Mouse (Mus musculus) brown adipose tissue, adult 24 weeks (tissue): Measurements from ENCODE around the gene Zfhx2. TPM values are rescaled to one million over a fixed set of nuclear protein-coding genes. Genes with fewer than 3 reads are reported as not detected.
"Not testable (repeated sequence)": the region's sequence is repeated elsewhere in the genome, so short reads cannot be mapped to it uniquely, and the experiment has no call there.

ENCODE experiments used
- H3K27ac ChIP-seq: fragments of 200-500 bp; replicated peaks from 2 replicates; pipeline ENCODE4 v1.5.1; 2012; ENCODE audit warnings: low read depth, mild to moderate bottlenecking, low read length
- H3K4me1 ChIP-seq: fragments of 200-500 bp; 2 replicates; pipeline ENCODE4 v1.6.1; 2012; ENCODE audit warnings: low read length, mixed read lengths; ENCODE audit not compliant: control insufficient read depth, insufficient read depth, insufficient read length
- H3K4me3 ChIP-seq: fragments of 200-500 bp; 2 replicates; pipeline ENCODE4 v1.5.1; 2012; ENCODE audit warnings: low read depth, mild to moderate bottlenecking, low read length, moderate library complexity; ENCODE audit not compliant: insufficient read depth
- polyA plus RNA-seq: library from polyadenylated mRNA; stranded (reverse); fragments of >200 nt; gene quantifications from 2 replicates; pipeline ENCODE4 v1.2.4, GENCODE M21; 2012; ENCODE audit not compliant: missing spikeins, insufficient read depth, insufficient read length

Zfhx2 gene
- polyA plus RNA-seq, 1 experiment, result 2.5 TPM

DNA sequence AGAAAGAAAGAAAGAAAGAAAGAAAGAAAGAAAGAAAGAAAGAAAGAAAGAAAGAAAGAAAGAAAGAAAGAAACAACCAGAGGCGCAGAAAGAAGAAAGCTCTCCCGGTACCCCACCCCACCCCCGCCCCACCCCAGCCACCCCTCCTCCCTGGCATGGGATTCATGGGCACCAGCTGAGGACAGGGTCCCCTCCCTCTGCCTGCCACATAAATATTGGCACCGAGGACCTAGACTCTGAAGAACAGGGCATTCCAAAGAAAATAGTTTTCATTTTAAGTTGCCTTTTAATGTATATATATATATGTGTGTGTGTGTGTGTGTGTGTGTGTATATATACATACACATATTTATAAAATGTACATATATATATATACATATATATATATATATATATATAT lies 39.1 kb downstream of the Zfhx2 start:
- H3K4me3 ChIP-seq, result no peak overlapping the region

DNA sequence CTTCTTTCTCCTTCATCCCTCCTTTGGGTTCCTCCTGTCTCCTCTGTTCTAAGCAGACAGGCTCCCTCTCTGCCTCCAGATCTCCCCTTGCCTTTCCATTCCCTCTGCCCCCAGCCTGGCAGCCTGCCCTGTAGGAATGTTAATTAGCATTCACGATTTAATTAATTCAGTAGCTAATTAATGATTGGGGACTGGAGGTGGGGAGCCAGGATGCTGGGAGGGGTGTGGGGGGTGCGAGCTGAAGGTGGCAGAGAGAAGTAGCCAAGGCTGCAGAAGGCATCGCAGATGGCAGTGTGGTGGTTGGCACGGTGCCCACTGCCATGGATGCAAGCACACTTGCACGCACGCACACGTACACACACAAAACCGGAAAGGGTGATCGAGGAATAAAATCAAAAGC lies 39.6 kb downstream of the Zfhx2 start:
- H3K27ac ChIP-seq, result no peak overlapping the region
- no peaks in the 10 kb centered on the region for H3K4me1 ChIP-seq
- no peak overlapping the region for H3K4me3 ChIP-seq

More for the DNA sequence above, 39.1 kb downstream of the Zfhx2 start:
- Histone ChIP-seq H3K27ac (no peak overlapping the region), H3K4me1 (no peaks in the 10 kb centered on the region)

DNA sequence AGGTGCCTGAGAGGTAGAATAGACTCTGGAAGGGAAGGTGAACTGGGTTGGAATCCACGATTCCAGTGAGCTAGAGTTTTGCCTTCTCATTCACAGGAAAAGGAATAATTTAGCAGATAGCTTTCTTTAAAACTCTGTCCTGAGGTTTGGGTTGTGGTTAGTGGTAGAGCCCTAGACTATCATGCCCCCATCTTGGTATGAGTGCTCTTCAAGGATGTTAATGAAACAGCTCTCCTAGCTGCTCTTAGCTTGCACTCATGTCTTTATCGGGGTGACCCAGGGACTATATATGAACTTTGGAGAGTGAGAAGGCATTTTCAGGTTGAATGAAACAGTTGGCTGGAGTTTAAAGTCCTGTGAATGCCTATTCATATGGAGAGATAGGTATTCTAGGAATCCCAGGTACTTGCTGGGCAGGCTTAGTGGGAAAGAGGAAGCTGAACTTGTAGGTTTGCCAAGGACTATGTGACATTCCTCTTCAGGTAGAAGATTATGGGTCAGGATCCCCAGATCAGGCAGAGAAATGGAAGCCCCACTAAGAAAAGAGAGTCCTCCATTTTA lies 44.1 kb downstream of the Zfhx2 start:
- Histone ChIP-seq H3K4me3 (no peak overlapping the region), H3K4me1 (no peaks in the 10 kb centered on the region), H3K27ac (no peak overlapping the region)

DNA sequence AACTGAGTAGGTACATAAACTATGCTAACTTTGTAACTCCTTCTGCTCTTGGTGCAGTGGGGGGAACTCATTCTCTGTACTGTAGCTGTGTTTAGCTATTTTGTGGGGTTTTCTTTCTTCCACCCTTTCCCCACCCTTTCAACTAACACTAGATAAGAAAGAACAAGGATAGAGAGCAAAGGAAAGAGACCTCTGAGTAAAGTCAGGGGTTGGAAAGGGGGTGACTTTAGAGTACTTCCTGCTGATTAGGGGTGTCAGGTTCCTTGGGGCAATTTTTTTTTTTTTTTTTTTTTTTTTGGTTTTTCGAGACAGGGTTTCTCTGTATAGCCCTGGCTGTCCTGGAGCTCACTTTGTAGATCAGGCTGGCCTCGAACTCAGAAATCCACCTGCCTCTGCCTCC lies 48.4 kb downstream of the Zfhx2 start:
- H3K4me3 ChIP-seq, H3K4me1 ChIP-seq, H3K27ac ChIP-seq: not testable (repeated sequence)

DNA sequence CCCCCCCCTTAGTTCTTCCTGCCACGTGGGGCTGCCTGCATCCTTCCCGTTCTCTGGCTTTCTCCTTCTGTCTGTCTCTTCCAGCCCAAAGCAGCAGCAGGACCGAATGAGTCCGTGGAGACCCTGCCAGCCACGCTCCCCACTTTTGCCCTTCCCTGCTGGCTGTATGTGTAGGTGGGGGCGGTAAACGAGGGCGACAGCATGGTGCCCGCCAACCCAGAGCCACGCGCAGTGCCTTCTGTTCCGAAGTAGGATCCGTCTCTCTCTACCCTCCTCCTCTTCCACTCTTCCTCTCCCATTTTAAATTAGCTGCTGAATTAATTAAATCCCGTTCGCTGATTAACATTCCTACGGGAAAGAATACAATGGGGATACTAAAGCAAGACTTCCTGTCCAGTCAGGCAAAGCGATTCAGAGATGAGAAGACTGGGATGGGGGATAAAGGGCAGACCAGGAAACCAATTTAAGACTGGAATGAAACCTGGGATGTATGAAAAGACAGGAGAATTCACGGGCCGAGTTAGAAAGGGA lies 59.4 kb downstream of the Zfhx2 start:
- H3K4me3 ChIP-seq, result no peak overlapping the region; the same call in 1 of the 2 replicates
- no peak overlapping the region for H3K27ac ChIP-seq
- no peaks in the 10 kb centered on the region for H3K4me1 ChIP-seq

DNA sequence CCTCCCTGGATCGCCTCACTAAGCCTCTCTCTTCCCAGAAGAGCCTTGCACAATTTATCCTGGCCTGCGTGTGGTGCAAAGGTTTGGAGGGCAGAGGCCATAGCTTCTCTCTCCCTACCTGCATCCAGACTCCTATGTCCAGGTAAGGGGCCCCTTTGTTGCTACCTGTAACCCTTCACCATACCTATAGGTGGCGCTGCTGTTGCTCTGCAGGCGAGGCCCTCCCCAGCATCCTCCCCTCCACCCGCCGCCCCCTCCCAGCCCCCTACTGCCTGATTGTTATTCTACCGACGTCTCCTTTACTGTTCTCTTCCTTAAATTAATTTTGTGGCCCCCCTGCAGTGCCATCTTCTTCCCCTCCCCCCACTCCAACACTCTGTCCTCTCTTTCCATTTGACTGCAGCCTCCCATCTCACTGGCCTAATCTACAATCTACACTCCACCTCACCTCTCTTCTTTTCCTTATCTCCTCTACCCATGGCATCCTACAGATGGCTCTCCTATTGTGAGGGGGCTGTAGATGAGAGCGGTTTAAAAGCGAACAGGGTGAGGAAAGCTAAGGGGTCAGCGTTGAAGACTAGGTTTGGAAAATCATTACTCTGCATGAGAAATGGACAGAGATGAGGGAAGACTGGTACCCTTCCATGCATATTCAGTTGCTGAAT lies 63.0 kb downstream of the Zfhx2 start:
- Histone ChIP-seq H3K27ac (no peak overlapping the region), H3K4me1 (no peaks in the 10 kb centered on the region), H3K4me3 (no peak overlapping the region)

DNA sequence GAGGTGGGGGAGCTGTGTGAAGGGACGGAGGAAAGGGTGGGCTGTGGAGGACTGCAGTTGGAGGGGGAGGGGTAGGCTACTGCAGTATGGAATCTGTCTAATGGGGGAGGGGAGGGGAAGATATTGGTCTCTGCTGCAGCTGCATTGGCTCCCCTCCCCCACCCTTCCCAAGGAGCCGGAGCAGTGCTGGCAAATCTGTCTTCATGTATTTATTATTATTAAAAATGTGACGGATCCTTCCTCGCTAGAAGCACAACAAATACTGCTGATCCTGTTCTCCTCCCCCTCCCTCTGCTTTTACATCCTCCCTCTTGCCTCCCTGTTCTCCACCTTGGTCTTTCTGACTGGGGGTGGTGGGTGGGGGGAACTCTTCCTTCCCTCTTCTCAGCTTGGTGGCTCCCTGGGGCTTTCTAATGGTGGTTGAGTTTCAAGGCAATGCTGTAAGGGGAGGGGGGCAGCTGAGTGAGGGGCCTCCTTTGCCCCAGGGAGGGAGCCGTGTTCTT lies 63.7 kb downstream of the Zfhx2 start:
- H3K27ac ChIP-seq, result no peak overlapping the region
- no peak overlapping the region for H3K4me3 ChIP-seq
- no peaks in the 10 kb centered on the region for H3K4me1 ChIP-seq

DNA sequence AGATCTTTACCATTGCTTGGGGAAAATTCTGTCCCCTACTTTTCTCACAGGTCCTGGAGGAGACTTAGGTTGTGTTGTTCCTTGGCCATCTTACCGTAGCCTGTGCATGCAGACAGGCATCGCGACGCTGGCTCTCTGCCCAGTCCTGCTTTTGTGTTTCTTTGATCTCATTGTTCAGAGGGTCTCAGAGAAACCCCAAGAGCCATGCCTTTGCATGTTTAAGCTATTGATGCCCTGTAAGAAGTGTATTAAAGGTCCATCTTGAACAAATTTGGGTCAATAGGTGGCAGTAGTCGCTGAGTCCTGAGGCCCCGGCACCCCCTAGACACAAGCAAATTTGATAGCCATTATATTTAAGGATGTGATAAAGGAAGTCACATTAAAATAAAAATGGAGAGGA lies 64.5 kb downstream of the Zfhx2 start:
- Histone ChIP-seq H3K27ac (no peak overlapping the region), H3K4me3 (no peak overlapping the region), H3K4me1 (no peaks in the 10 kb centered on the region)

DNA sequence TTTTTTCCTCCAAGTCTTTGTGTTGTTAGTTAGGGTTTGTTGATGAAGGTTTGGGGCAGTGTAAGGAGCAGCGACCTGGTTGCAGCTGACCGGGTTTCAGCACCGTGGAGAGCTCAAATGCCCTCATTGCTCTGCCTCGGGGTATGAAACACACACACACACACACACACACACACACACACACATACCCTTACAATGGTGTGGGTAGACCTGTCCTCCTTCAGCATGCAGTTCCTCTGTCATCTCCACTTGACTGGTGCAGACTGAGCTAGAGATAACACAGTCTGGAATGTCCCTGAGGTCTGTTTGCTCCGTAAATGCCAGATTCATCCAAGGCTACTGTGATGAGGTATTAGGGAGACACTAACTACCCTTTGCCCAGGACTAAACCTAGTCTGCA lies 64.9 kb downstream of the Zfhx2 start:
- H3K4me3 ChIP-seq, result no peak overlapping the region
- H3K27ac ChIP-seq, result no peak overlapping the region

DNA sequence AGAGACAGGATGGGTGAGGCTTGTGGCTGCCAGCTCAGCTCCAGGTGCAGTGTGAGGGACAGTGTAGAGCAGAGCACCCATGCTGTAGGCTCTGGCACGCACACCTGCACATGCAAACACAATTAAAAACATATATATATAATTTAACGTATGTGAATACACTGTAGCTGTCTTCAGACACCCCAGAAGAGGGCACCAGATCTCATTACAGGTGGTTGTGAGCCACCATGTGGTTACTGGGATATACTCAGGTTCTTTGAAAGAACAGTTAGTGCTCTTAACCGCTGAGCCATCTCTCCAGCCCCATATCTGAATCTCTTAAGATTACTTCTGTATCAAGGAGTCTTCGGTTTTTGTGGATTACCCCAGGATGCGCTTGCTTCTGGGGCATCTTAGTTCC lies 66.6 kb downstream of the Zfhx2 start:
- Histone ChIP-seq H3K4me3 (no peak overlapping the region), H3K27ac (no peak overlapping the region), H3K4me1 (no peaks in the 10 kb centered on the region)

More for the DNA sequence above, 64.9 kb downstream of the Zfhx2 start:
- no peaks in the 10 kb centered on the region for H3K4me1 ChIP-seq

DNA sequence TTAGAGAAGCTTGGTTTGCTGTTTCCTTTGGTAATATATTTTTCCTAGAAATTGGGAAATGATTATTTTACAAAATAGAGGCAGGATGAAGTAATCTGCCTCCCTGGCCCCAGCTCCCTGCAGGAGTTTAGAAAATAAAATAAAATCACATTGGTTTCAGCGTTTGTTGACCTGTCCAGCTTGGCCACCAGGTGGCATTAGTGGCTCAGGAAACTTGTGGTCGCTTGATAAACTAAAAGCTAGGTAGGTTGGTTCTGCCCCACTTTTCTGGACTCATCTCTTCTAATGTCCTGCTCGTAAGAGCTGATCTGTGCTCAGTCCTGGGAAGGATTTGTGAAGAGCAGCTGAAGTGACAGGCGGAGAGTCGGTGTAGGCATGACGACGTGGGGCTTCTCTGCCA lies 67.9 kb downstream of the Zfhx2 start:
- Histone ChIP-seq H3K4me1 (no peaks in the 10 kb centered on the region), H3K4me3 (no peak overlapping the region), H3K27ac (no peak overlapping the region)

DNA sequence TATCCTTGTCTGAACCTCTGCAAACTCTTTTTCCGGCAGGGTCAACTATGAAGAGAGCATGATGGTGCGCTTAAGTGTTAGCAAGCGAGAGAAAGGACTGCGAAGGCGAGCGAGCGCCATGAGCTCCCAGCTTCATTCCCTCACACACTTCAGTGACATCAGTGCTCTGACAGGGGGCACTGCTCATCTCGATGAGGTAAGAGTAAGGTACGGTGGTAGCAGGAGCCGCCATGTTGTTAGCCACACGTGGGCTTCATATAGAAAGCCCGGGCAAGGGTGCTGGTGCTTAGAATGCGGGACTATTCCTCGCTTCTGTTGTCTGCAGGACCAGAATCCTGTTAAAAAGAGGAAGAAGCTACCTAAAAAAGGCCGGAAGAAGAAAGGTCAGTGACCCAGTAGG lies 69.1 kb downstream of the Zfhx2 start:
- no peaks in the 10 kb centered on the region for H3K4me1 ChIP-seq
- H3K27ac ChIP-seq, result no peak overlapping the region
- no peak overlapping the region for H3K4me3 ChIP-seq

DNA sequence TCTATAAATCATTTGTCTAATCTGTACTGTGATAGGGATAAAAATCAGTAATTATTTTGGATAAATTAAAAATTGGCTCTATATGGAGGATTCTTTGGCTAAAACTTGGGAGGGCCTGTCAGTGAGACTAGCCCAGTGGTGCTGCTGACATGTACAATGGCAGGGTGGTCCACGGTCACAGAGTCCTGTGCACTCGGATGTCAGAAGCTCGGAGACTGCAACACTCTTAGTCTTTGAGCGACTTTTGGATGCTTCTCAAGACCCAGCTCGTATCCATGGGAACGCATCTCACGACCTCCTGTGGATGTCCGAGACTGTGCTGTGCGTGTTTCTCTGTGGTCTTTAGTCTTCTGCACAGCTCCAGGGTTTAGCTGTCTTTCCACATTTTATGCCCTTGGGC lies 71.7 kb downstream of the Zfhx2 start:
- Histone ChIP-seq H3K4me3 (no peak overlapping the region), H3K4me1 (no peaks in the 10 kb centered on the region), H3K27ac (no peak overlapping the region)

DNA sequence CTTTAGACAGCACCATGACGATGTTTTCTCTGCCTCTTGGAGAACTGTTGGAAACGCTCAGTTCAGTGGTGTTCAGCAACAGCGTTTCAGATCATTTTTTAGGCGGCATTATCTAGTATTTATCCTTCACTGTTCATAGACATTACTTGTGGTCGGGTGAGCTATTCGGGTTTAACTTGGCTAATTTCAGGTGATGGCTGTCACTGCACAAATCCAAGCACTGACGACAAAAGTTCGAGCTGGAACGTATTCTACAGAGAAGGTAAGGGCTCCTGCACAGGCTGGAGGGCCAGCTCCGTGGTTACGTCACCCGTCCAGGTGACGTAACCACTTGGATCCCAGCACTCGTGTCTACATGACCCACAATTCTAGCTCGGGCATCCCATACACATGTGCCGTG lies 75.2 kb downstream of the Zfhx2 start:
- Histone ChIP-seq H3K4me3 (no peak overlapping the region), H3K4me1 (no peaks in the 10 kb centered on the region), H3K27ac (no peak overlapping the region)

DNA sequence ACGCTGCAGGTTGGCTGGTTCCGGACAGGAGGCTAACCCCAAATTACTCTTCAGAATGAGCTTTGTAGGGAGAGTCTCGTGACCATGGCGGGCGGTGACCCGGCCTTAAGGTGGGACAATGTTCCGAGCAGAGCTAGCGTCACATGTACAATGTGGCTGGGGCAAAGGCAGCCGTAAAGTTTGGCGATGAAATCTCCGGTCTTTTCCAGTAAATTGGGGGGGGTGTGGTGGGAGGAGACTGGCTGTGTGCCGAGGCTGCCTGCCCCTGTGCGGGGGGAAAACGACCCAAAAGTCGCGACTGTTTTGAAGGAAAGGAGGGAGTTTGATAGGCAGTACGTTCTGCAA lies 76.4 kb downstream of the Zfhx2 start:
- Histone ChIP-seq H3K4me1 (no peaks in the 10 kb centered on the region), H3K27ac (peak overlapping the region; percentile 78), H3K4me3 (peak overlapping the region; percentile 80)
